Mouse (Mus musculus) retina, postnatal 7 days (tissue): ENCODE results near the gene Pax1.
A peak's percentile ranks its signal among the peaks of the same experiment; 100 is the strongest.

Experiments used
- DNase-seq: peaks from one replicate; pipeline ENCODE4 v3.0.0-alpha.2; 2012; ENCODE audit warnings: low read depth, low spot score

The Pax1 gene

GRCm38 (mm10) chr2:147361581-147361980, at the start of gene Pax1:
Gene Pax1, plus strand, starts transcription at chr2:147361925.
- DNase-seq, result no peak

GRCm38 (mm10) chr2:147321036-147321435, 40.7 kb upstream of the Pax1 start:
- peak; percentile 28 for DNase-seq

GRCm38 (mm10) chr2:147325178-147325577, 36.5 kb upstream of the Pax1 start:
- no peak for DNase-seq

- no peak for DNase-seq
Observed at GRCm38 (mm10) chr2:147332731-147333130, 29.0 kb upstream of the Pax1 start.

- no peak for DNase-seq
Observed at GRCm38 (mm10) chr2:147338729-147339128, 23.0 kb upstream of the Pax1 start.

- DNase-seq, result no peak
Observed at GRCm38 (mm10) chr2:147339796-147340195, 21.9 kb upstream of the Pax1 start.

GRCm38 (mm10) chr2:147342198-147342597, 19.5 kb upstream of the Pax1 start:
- no peak for DNase-seq

GRCm38 (mm10) chr2:147359716-147360115, 2.0 kb upstream of the Pax1 start:
- no peak for DNase-seq

GRCm38 (mm10) chr2:147360401-147360800, 1.3 kb upstream of the Pax1 start:
- no peak for DNase-seq

GRCm38 (mm10) chr2:147360856-147361255, 869 bp upstream of the Pax1 start:
- no peak for DNase-seq

GRCm38 (mm10) chr2:147362316-147362715, 591 bp downstream of the Pax1 start:
- DNase-seq, result no peak

GRCm38 (mm10) chr2:147363401-147364130, 1.8 kb downstream of the Pax1 start:
- no peak for DNase-seq

- DNase-seq, result no peak
Observed at GRCm38 (mm10) chr2:147364198-147364597, 2.5 kb downstream of the Pax1 start.

GRCm38 (mm10) chr2:147364982-147365907, 3.5 kb downstream of the Pax1 start:
- DNase-seq, result no peak

GRCm38 (mm10) chr2:147365908-147366630, 4.3 kb downstream of the Pax1 start:
- no peak for DNase-seq

GRCm38 (mm10) chr2:147367246-147367820, 5.6 kb downstream of the Pax1 start:
- no peak for DNase-seq

GRCm38 (mm10) chr2:147367911-147368591, 6.3 kb downstream of the Pax1 start:
- DNase-seq, result no peak

GRCm38 (mm10) chr2:147369561-147369960, 7.8 kb downstream of the Pax1 start:
- DNase-seq, result no peak

- DNase-seq, result no peak
Observed at GRCm38 (mm10) chr2:147370091-147370490, 8.4 kb downstream of the Pax1 start.

GRCm38 (mm10) chr2:147371289-147371688, 9.6 kb downstream of the Pax1 start:
- no peak for DNase-seq

GRCm38 (mm10) chr2:147371840-147372239, 10.1 kb downstream of the Pax1 start:
- no peak for DNase-seq
